Mouse (Mus musculus) monocyte, adult 5-6 weeks (primary cell): ENCODE results near the gene Brwd1. TPM values are rescaled to one million over a fixed set of nuclear protein-coding genes. Genes with fewer than 3 reads are reported as not detected.
A peak's percentile ranks its signal among the peaks of the same experiment; 100 is the strongest.

Experiments used
- ATAC-seq: fragments of 153-309, 156-312 bp; replicated peaks from 2 replicates; pipeline ENCODE4 v1.8.0; 2017; ENCODE audit warnings: mild to moderate bottlenecking; ENCODE audit not compliant: low TSS enrichment, insufficient number of reproducible peaks, severe bottlenecking, poor library complexity, low FRiP score
- total RNA-seq: library from RNA; stranded (forward); fragments of 200-1000, 200-491, 200-594 nt; gene quantifications from 3 replicates; pipeline ENCODE4 v1.2.3, GENCODE M21; 2017

Brwd1 gene
- total RNA-seq, 1 experiment from 2014 or later: 111 TPM

GRCm38 (mm10) chr16:96083179-96083646 is 887 bp upstream of the Brwd1 start:
- no peak for ATAC-seq

GRCm38 (mm10) chr16:96081742-96082241 is 534 bp downstream of the Brwd1 start:
- no peak for ATAC-seq

DNA sequence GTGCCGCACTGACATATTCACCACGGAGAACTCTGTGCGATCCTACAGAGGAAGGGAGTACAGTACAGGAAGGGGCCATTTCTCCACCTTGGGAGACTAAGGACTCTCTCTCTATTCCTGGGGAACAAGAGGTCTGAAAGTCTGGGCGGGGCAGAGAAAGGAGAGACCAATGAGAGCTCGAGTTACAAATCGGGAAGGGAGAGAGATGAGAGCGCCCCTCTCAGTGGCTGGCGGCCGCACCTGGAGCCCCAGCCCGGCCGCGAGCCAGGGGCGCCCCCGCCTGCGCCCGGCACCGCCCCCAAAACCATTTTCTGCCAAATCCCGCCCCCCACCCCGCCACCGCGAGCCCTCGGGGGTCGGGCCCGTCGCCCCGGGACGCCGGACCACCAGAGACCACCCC is 995 bp downstream of the Brwd1 start:
- ATAC-seq: peak; percentile 60

DNA sequence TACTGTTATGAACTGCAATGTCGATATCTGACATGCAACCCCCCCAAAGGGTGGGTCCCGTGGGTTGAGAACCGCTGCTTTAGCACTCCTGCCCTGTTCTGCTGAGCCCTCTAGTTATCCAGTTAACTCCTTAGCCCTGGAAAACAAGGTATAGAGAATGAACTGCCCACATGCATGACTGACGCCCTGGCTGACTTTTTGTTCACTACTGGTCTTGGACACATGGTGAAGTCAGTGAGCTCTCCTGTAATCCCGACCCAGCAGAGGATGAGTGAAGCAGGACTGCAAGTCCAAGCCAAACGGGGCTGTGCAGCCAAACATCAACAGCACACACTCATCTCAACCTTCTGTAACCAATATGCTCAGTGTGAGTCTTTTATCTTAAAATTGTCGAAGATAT is 1.8 kb downstream of the Brwd1 start:
- no peak for ATAC-seq

DNA sequence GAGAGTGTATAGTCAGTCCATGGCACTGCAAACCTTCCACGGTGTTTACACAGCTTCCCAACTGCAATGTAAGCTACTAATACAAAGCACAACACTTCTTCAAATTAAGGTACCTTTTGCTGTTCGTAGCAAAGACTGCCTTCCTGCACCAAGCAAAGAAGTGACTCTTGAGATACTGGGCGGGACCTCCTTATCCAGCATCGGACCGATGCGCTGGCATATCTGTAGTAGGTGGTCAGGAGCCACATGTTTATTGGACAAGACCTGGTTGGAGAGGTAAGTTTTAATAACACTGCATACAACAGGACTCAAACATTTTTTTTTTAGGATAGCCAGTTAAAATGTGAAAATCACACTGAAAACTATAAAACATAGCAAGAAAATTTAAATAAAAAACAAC is 14.0 kb downstream of the Brwd1 start:
- no peak for ATAC-seq

GRCm38 (mm10) chr16:96066174-96066573 is 16.2 kb downstream of the Brwd1 start:
- no peak for ATAC-seq

- ATAC-seq: no peak
Measured at GRCm38 (mm10) chr16:96064649-96065048, 17.7 kb downstream of the Brwd1 start.

- no peak for ATAC-seq
Measured at GRCm38 (mm10) chr16:96044096-96044495, 38.2 kb downstream of the Brwd1 start.

GRCm38 (mm10) chr16:96040691-96041090 is 41.6 kb downstream of the Brwd1 start:
- ATAC-seq: no peak

DNA sequence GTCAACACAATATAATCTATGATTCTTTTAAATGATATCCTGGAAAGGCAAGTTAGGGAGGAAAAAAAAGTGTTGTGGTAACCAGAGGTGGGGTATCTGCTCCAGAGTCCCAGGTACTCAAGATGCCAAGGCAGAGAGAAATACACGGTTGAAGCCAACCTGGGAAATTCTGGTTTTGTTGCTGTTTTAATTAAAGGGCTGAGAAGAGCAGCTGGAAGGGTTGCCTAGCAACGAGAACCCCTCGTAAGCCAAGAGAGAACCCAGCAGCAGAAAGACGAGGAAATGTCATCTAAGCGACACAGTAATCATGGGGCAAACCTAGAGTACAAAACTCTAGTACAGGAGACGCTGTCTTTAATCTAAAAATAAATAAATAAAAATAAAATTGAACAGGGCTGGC is 42.8 kb downstream of the Brwd1 start:
- no peak for ATAC-seq

DNA sequence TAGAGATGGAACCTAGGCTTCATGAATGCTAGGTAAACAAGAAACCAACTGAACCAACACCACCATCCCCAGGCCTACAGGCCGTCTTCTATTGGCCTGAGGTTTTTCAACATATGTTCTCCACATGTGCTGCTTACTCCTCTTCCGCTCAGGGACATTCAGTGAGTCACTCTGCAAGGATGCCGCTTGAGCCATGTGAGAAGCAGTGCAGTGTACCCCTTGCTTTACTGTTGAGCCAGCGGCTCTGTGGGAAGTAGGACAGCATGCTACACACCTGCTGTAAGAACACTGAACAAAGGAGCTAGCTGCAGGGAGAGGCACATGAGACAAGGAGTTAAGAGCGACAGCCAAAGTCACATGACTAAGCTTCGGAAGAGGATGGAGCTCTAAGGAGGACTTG is 47.9 kb downstream of the Brwd1 start:
- no peak for ATAC-seq

DNA sequence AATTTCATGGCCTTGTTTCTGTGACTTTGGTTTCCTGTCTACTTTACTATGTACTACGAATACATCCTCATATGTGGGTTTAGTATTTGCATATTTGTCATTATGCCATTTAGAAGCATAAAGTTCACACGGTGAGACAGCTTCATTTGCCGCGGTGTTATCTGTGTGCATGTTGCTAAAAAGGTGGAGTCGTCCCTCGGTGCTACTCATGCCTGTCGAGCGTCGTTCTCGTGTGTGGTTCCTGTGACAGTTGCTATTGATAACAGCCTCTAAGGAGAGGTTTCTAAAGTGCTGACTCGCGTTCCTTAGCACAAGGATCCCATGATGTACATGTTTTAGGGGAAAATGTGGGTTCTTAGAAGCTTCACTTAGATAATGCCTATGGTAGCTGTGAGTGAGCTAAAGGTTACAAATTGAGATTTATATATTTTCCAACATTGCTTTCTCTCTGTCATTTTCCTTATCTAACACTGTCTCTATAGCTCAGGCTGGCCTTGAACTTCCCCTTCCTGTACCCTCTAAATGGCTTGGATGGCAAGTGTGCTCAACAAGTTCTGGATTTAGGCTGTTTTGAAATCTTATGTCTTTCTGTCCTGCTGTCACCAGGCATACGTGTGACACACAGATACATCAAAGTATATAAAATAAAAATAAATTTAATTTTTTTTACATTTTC is 49.8 kb downstream of the Brwd1 start:
- no peak for ATAC-seq

GRCm38 (mm10) chr16:96030476-96031102 is 51.7 kb downstream of the Brwd1 start:
- 0 out of 2 replicates have a peak, but pooled peaks have one; percentile 40 for ATAC-seq

- ATAC-seq: no peak
Measured at GRCm38 (mm10) chr16:96026256-96026655, 56.1 kb downstream of the Brwd1 start.

GRCm38 (mm10) chr16:96025244-96025643 is 57.1 kb downstream of the Brwd1 start:
- ATAC-seq: no peak

DNA sequence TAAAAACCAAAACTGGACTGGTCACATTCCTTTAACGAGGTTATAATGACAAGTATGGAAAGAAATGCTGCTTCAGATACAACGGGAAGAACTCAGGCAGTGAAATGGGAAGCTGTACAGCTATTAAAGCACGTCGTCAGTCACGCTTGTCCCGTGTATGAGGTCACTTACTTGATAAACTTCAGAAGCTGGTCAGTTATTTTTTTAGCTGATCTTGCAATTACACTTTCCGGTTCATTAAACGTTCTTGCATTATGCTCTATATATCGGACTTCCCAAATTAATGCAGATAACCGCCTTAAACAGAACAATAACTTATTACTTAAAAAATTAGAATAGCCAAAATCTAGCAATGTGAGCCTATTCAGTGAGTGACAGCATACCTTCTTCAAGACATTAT is 61.3 kb downstream of the Brwd1 start:
- no peak for ATAC-seq

DNA sequence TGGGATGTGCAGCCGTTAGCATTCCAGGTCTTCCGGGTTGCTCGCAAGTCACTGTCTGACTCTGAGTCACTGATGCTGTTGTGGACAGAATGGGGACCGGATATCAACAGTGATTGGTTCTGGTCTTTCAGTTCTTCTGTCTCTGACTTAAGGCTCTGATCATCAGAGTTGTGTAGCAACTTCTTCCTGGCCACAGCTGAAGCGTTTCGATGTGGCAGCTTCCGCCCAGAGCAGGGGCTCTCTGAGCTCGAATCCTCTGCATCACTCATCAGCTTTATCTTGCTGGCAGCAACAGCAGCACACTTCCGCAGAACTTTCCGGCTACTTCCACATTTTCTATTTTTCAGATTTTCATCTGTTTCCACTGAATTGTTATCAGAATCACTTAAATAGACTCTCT is 73.2 kb downstream of the Brwd1 start:
- ATAC-seq: peak; percentile 24; the same call in 1 of the 2 replicates

GRCm38 (mm10) chr16:96004278-96004677 is 78.0 kb downstream of the Brwd1 start:
- peak; percentile 23; the same call in 1 of the 2 replicates for ATAC-seq

- no peak for ATAC-seq
Measured at GRCm38 (mm10) chr16:95999291-95999690, 83.0 kb downstream of the Brwd1 start.

DNA sequence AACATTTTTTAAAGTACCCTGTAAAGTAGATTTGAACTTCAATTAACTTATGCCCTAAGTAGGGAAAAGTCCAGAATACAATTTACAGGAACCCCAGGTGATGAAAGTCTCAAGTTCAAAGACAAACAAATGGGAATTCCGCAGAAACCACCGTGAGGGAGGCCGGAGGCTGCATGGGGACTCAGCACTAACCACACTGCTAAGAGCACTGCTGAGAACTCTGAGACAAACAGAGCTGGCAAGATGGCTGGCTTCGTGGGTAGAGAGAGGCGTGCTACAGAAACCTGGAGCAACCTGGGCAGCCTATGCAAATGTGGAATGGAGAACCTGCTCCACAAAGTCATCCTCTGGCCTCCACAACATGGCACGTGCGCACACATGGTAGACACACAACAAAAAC is 86.2 kb downstream of the Brwd1 start:
- no peak for ATAC-seq
